Mouse (Mus musculus): ENCODE measurements around the gene Ankrd9.

- no peak for TF ChIP-seq CTCF (IDR thresholded peaks at IDR 0.05; ENCODE audit: low read depth)
- TF ChIP-seq EP300 (optimal IDR thresholded peaks at IDR 0.05), result no peak
Measured at GRCm38 (mm10) chr12:110967146-110967545, 11.7 kb downstream of the Ankrd9 start.

Data from stomach, postnatal 0 days (tissue).